Mouse (Mus musculus): ENCODE measurements around the gene Ptprc.

GRCm38 (mm10) chr1:138153126-138153525, 22.4 kb downstream of the Ptprc start:
- TF ChIP-seq CTCF (IDR thresholded peaks at IDR 0.05 in 2 of 3, conservative IDR thresholded peaks at IDR 0.05 in 1 of 3; ENCODE audit: control insufficient read depth in 1 of 3, insufficient read depth in 1 of 3, low read depth in 2 of 3, low read length in 3 of 3, poor library complexity in 1 of 3, severe bottlenecking in 1 of 3) (no peak), ZNF384 (IDR thresholded peaks at IDR 0.05; ENCODE audit: low read depth, low read length) (no peak), SMC3 (IDR thresholded peaks at IDR 0.05; ENCODE audit: low read depth, low read length) (no peak), MAZ (IDR thresholded peaks at IDR 0.05; ENCODE audit: low read depth, low read length) (no peak), POLR2A (IDR thresholded peaks at IDR 0.05; ENCODE audit: control insufficient read depth in 1 of 2, insufficient read depth in 1 of 2, low read depth in 1 of 2, low read length in 2 of 2, poor library complexity in 1 of 2) (no peak), CHD2 (IDR thresholded peaks at IDR 0.05; ENCODE audit: low read length) (no peak), POLR2AphosphoS2 (IDR thresholded peaks at IDR 0.05; ENCODE audit: low read length) (no peak), RCOR1 (IDR thresholded peaks at IDR 0.05; ENCODE audit: low read depth, low read length) (no peak), HCFC1 (IDR thresholded peaks at IDR 0.05; ENCODE audit: low read depth, low read length) (no peak), ELF1 (IDR thresholded peaks at IDR 0.05; ENCODE audit: low read depth, low read length) (no peak), GATA1 (IDR thresholded peaks at IDR 0.05; ENCODE audit: low read depth, low read length) (no peak), EP300 (IDR thresholded peaks at IDR 0.05; ENCODE audit: low read depth in 1 of 2, low read length in 2 of 2) (no peak)

Measured in MEL (cell line).